Mouse (Mus musculus): ENCODE measurements around the gene Drc3. TPM values are rescaled to one million over a fixed set of nuclear protein-coding genes. Genes with fewer than 3 reads are reported as not detected.
"Not testable (repeated sequence)": the region's sequence is repeated elsewhere in the genome, so short reads cannot be mapped to it uniquely, and the experiment has no call there.

Drc3 gene
- total RNA-seq, 2 experiments from 2014 or later, result 1.8 to 2.6 TPM

DNA sequence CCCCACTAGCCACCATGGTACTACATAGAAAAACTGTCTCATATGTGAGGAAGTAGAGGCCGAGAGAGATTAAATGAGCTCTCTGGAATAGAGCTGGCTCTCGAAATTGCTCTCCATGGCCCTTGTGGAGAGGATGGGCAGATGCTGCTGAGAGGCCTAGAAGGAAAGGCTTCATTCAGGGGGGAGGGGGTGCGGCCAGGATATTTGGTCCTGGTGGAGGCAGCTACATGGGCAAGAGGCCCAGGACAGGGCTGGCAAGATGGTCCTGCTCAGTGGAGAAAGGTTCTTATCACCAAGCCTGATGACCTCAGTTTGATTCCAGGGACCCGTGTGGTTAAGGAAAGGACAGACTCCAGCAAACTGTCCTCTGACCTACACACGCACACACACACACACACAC lies 32.8 kb downstream of the Drc3 start:
- DNase-seq (ENCODE audit: low spot score in 2 of 2), result no peak

DNA sequence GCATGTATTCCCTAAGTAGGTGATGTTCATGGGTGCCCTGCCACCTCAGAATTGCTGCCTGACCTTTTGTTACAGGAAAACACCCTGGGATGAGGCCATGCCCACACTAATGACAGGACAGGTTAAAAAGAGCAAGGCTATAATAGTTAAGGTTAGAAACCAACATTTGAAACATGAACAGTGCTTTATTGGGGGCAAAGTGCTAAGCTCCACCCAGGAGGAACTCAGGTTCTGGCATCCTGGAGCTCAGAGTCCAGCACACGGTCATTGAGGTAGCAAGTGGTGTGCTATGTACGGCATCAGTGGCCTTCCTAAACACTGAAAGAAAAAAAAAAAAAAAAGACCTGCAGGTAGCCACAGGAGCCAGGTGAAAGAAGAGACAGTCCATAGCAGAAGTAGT lies 34.8 kb downstream of the Drc3 start:
- no peak for DNase-seq (ENCODE audit: low spot score in 2 of 2)

DNA sequence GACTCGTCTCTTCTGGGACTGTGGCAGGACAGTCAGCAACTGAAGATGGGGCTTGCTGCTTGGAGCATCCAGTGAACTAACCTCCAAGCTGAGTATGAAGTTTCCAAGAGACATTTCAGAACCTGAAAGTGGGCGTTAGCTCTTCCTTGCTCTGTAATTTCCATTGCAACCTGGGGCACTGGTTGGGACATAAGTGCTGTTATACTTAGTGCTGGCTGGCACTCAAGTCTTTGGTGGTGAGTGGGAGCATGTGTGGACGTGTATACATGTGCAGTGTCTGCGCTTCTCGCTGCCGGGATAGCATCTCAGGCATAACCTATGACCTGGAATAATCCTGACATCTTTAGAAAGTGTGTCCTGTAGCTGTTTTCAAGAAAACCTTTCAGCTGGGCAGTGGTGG lies 38.2 kb downstream of the Drc3 start:
- no peak for DNase-seq (ENCODE audit: low spot score in 2 of 2)

DNA sequence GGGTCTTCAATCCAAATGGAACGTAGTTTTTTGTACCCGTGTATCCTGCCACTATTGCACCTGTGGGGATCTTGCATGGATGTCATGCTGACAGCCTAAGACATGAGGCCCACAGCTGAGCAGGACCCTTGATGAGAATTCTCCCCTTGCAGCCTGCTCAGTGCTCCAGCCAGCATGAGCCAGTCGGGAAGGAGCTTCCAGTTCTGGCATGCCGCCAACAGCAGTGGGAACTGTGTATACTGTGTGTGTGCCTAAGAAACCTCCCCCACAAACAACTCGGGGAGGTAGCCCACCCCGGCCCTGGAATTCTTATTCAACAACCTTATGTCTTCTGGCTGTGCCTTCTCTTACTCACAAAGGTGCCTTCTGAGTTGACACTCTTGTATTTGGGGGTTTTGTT lies 43.4 kb downstream of the Drc3 start:
- no peak for DNase-seq (ENCODE audit: low spot score in 2 of 2)

DNA sequence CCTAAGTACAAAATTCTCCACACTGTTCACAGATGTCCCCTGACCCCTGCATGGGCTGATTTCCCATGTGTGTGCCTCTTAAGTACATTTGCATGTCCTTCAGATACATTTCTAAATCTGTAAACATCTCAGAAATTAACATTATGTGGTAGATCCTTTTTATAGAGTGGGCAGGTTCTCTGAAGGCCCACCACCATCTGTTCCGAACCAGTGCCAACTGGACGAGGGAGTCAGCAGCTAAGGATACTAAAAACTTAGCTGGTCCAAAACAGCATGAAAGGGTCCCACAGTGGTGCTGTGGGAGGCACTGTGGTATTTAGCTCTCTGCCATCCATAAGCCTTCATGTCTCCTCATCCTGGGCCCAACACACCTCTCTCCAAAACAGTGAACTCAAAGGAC lies 44.0 kb downstream of the Drc3 start:
- no peak for DNase-seq (ENCODE audit: low spot score in 2 of 2)

DNA sequence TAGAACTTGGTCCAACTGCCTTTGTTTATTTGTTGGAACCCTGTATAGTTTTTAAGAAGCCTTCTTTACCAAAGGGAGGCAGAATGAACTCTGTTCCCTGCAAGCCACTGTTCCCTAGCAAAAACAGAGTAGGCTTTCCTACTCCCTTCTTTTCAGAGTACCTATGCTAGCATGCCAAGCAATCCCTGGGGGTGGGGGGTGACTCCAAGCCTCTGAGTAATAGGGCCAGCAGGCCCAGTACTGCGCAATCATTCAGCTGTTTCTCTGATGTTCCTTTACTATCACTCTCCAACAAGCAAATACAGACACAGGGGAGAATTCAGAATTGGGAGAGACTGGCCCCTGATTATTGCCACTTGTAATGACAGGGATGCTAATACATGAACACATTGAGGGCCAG lies 53.5 kb downstream of the Drc3 start:
- no peak for DNase-seq (ENCODE audit: low spot score in 2 of 2)

DNA sequence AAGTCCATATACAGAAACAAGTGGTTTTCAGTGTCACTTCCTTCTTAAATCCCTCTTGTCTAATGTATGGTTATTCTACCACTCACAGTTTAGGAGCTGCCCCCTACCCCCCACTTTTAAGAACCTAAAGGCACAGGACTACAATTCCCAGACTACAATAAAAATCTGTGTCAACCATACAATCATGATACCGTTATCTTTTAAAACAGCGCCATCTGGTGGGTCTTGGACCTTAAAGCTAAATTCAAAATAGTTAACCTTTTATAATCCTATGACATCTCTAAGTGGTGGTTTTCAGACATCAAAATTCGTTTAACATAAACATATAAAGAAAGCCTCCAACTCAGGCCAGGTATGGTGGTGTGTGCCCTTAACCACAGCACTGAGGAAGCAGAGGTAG lies 59.0 kb downstream of the Drc3 start:
- peak; percentile 12 to 13 for DNase-seq (ENCODE audit: low spot score in 2 of 2)

DNA sequence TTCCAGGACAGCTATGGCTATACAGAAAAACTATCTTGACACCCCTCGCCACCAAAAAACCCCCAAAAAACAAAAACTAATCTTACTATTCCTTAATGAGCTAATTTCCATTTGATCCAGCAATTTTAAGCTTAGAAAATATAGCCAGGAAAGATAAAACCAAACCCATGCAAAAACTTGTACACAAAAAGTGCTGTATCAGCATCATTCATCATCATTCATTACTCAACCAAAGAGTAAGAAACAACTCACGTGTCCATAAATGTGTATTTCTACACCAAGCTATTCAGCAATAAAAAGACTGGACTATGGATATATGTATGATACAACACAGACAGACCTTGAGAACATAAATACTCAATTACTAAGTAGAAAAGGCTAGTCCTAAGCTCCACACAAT lies 59.8 kb downstream of the Drc3 start:
- no peak for DNase-seq (ENCODE audit: low spot score in 2 of 2)

DNA sequence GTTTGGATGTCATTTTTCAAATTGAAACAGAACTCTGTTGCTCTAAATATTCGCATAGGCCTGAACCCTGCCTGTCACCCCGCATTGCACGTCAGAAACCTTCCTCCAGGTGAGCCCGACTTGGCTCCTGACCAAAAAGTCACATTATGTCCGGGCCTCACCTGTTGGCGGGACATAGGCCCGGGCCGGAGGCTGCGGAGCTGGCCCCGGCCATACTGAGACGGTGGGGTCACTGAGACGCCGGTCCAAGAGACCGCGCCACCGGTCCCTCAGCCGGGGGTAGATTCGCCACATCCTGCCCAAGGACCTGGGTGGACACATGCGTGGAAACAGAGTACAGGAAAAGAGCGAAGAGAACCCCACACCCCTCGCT lies 63.4 kb downstream of the Drc3 start:
- DNase-seq (ENCODE audit: low spot score in 2 of 2), result no peak

DNA sequence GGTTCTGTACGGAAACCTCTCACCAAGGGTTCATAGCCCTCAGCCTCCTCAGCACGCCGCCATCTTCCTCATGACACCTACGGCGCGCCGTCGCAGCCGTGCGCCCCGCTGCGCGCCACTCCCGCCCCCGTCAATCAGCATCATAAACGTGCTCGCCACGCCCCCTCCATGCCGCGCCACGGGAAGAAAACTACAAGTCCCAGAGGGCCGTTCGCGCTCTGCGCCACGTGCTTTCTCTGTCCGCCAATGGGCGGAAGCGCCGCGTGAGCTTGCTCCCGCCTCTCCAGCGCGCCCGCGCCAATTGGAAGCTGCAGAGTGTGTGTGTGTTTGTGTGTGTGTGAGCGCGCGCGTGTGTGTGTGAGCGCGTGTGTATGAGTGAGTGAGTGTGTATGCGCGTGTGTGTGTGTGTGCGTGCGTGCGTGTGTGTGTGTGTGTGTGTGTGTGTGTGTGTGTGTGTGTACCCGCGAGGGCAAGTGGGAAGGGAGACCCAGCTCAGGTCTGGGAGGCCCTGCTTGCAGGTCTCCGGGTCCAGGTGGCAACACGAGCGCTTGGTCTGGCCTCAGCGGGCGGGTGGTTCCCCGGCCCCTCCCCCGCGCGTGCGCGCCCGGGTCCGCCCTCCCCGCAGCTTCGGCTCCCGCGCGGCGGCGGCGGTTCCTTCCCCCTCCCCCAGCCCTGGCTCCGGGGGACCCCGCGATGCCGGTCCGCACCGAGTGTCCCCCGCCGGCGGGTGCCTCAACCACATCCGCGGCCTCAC lies 64.0 kb downstream of the Drc3 start, which contains the start of gene Gid4:
Gene Gid4, plus strand, starts transcription at position 183 of the 754 bp plus-strand sequence.
- peak; percentile 93 to 98 for DNase-seq (ENCODE audit: low spot score in 2 of 2)

DNA sequence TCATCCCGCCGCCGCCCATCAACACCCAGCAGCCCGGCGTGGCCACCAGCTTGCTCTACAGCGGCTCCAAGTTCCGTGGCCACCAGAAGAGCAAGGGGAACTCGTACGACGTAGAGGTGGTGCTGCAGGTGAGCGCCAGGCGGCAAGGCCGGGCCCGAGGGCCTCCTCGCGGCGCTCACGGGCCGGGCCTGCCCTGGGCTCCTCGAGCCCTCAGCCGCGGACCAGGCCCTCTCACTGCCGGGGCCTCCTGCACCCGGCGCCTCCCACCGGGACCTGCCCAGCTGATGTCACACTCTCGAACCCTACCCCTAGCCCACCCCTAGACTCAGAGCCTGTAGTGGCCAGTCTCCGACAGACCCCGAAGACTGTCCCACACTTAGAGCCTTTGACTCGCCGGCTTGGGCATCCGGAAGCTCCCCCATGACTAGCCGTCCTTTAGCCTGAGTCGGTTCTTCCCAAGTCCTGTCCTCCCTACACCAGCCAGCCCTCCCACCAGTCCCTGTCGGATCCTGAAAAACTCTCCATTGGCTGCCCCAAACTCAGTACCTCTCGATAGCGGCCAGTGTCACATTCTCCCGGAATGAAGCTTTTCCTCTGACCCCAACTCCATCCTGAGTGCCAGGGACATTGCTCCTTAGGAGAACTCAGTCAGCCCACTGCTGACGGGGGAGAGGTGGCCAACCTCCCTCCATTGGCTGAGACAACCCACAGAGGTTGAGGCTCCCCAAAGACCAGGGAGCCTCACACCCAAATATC lies 64.8 kb downstream of the Drc3 start, which contains the start of gene Atpaf2:
Gene Atpaf2, minus strand, starts transcription at position 741 of the 756 bp plus-strand sequence.
- peak; percentile 8 to 9 for DNase-seq (ENCODE audit: low spot score in 2 of 2)

DNA sequence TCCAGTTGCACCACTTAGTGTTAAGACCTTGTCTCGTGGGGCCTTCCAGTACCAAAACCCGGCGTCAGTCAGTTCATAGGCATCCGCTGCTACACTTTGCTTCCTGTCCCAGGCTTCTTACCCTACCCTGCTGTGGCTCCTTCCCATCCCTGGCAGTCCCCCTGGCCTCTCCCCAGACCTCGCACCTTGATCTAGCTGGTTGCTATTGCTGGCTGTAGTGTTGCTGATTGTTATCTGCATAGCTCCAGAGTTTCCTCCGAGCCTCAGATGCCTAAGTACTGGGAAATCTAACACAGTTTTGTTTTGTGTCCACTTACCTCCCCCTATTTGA lies 65.3 kb downstream of the Drc3 start:
- DNase-seq (ENCODE audit: low spot score in 2 of 2), result no peak

DNA sequence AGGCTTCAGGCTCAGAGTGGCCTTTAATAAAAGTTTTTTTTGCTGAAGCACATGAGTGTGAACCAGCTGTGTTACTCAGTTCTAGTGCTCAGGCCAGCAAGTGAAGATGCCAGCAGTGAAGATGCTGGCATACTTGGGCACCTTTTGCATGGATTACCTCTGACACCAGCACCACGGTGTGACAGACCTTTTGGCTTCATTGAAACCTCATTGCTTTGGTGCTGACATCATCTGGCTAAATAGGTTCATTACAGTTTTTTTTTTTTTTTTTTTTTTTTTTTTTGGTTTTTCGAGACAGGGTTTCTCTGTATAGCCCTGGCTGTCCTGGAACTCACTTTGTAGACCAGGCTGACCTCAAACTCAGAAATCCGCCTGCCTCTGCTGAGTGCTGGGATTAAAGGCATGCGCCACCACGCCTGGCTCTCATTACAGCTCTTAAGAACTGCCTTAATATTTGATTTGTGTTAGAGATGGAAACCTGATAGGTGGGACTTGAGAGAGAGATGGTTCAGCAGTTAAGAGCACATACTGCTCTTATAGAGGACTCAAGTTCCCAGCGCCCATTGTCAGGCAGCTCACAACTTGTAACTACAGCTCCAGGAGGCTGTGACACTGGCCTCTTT lies 69.0 kb downstream of the Drc3 start:
- no peak for DNase-seq (ENCODE audit: low spot score in 2 of 2)

DNA sequence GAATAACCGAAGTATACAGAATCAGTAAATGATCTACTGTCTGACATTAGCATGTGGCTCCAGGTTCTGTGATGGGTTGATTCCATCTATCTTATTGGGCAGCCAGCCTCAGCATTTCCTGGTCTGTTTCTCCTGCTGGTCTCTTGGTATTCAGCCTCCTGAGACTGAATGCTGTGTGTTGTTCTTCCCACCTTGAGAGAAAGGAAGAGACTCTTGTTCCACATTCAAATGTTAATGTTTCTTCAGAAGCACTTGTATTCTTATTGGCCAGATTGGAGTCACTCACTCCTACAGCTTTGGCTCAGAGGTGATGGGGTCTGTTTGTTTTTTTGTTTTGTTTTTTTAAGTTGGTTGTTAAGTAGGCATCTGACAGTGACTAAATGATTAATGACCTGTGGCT lies 69.9 kb downstream of the Drc3 start:
- DNase-seq (ENCODE audit: low spot score in 2 of 2), result no peak

DNA sequence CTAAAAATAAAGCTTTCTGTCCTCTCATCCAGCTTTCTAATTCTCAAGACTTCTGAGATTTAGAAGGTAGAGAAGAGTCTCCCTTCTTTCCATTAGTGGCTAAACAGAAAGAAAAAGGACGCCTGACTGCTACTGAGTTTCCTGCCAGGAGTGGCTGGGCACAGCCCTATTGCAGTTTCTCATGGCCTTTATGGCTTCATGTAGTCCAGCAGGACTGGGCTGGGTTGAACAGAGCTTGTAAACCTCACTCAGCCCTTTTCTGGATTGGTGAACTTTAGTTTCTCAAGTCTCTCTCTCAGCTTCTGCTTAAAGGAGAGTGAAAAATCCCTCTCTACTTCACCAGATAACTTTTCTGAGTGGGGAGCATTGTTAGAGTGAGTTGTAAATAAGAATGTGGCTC lies 73.3 kb downstream of the Drc3 start:
- no peak for DNase-seq (ENCODE audit: low spot score in 2 of 2)

DNA sequence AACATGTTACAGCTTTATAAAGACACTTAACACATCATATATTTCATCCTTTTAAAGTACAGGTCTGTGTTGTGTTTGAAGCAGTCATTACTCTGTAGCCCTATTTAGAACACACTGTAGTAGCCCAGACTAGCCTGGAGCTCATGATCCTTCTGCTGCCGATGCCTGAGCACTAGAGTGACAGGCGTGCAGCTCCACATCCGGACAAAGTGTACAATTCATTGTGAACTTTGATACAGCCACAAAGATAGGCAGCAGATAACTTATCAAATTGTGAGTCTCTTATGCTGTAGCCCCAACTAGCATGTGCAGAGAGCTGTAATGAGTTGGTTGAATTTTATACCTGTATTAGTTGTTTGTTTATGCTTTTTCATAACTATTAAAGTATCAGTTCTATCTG lies 74.5 kb downstream of the Drc3 start:
- no peak for DNase-seq (ENCODE audit: low spot score in 2 of 2)

DNA sequence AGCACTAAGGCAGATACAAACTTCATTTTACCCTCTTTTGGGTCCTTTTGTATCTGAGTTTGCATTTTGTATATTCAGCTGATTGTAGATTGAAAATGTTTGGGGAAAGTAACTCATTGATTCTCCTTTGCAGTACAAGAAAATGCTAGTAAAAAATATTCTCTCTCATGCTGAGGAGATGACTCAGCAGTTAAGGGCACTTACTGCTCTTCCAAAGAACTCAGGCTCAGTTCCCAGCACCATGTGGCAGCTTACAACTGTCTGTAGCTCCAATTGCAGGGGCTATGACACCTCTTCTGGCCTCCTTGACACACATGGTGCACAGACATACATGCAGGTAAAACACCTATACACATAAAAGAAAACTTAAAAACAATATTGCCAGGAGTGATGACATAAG lies 80.4 kb downstream of the Drc3 start:
- no peak for DNase-seq (ENCODE audit: low spot score in 2 of 2)

DNA sequence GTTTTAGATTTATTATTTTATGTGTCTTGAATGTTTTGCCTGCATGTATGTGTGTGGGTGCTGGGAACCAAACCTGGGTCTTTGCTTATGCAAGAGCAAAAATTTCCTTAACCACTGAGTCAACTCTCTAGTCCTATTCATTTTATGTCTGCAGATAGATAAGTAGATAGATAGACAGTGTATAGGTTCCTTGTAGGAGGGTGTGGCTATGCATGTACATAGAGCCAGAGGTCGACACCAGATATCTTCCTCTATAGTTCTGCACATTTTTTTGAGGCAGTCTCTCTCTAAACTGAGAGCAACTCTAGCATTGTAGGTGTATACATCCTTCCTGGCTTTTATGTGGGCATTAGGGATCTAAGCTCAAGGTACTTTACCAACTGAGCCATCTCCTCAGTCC lies 82.0 kb downstream of the Drc3 start:
- DNase-seq (ENCODE audit: low spot score in 2 of 2), result no peak

DNA sequence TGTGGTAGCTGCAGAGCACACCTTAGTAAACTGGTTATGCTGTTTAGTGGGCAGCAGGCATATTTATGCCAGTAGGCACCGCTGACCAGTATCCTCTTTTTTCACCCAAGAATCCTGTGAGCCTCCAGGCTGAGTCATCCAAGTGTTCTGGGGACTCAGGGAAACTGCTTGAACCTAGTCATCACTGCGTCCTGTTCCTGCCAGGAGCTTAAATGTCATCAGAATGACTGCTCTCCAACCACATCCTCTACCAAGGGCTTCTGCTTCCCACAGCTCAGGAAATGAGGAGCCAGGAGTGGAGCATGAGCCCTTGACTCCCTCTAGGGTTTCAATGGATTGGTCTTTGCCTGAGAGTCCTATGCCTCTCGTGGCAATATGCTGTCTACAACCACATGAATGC lies 83.5 kb downstream of the Drc3 start:
- no peak for DNase-seq (ENCODE audit: low spot score in 2 of 2)

DNA sequence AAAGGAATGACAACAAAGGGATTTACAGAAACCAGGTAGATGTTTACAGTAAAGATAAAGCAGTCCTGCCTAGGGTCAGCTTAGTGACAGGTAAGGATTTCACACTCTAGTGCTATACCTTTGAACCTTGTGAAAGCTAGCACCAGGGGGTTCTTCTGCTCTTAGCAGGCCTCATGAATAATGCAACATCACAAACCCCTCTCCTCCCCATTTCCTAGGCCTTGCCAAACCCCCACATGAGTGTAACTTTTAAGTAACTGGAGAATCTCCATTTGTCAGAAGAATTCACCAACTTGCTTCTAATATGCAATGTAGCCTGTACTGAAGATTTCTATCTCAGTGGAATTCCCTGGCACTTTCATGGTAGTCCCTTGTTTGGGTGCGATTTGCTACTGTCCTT lies 86.5 kb downstream of the Drc3 start:
- DNase-seq (ENCODE audit: low spot score in 2 of 2), result not testable (repeated sequence)

DNA sequence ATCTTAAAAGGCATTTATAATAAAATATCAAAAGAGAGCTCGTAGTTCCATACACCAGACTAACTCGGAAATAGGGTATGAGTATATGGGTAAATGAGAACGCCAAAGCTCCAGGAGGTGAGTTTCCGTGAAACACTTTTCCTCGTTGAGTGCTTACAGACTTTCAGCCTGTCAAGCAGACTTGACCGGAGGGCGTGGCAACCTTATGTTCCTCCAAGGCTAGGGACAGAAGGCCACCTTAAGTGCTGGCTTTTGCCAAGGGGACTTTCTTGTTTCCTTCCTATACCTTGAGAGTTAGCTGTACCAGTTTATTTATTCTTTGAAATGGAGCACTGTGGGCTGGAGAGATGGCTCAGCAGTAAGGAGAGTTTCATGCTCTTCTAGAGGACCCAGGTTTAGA lies 87.0 kb downstream of the Drc3 start:
- DNase-seq (ENCODE audit: low spot score in 2 of 2), result no peak

DNA sequence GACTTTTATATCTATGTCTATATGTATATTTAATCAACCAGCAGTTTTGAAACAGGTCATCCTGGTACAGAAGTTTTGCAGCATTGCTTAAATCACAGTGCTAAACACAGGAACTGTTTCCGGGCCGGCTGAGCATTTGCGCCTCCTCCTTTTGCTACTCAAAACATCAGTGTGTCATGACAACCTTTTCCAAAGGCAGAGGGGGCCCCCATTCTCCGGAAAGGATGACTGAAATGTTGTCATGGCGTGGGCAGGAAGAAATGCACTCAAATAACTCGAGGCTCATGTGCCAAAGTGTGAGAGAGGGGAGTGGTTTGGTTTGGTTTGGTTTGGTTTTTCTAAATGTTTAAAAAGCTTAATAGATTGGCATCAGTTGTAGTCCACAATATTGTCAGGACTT lies 89.8 kb downstream of the Drc3 start:
- DNase-seq (ENCODE audit: low spot score in 2 of 2), result no peak

Measured in adrenal gland, postnatal 4 days (tissue).